Mouse (Mus musculus): ENCODE measurements around the gene Obscn.
"Not testable (repeated sequence)": the region's sequence is repeated elsewhere in the genome, so short reads cannot be mapped to it uniquely, and the experiment has no call there.

The Obscn gene

GRCm38 (mm10) chr11:58959921-58960465 lies 176.2 kb downstream of the Obscn start:
- DNase-seq (ENCODE audit: low spot score) = peak; percentile 83

- no peak for DNase-seq (ENCODE audit: low spot score)
Measured at GRCm38 (mm10) chr11:58959186-58959825, 176.9 kb downstream of the Obscn start.

- no peak for DNase-seq (ENCODE audit: low spot score)
Measured at GRCm38 (mm10) chr11:58958536-58958935, 177.7 kb downstream of the Obscn start.

GRCm38 (mm10) chr11:58957226-58957914 lies 178.8 kb downstream of the Obscn start:
- DNase-seq (ENCODE audit: low spot score) = no peak

GRCm38 (mm10) chr11:58955868-58956257 lies 180.3 kb downstream of the Obscn start:
- DNase-seq (ENCODE audit: low spot score) = no peak

GRCm38 (mm10) chr11:58955143-58955867 lies 180.9 kb downstream of the Obscn start:
- peak; percentile 54 for DNase-seq (ENCODE audit: low spot score)

- DNase-seq (ENCODE audit: low spot score) = peak; percentile 99
Measured at GRCm38 (mm10) chr11:58954420-58955142, 181.6 kb downstream of the Obscn start, which contains the start of the genes Hist3h2a and Trim17. Hist3h2a (plus strand) TSS chr11:58954685. Trim17 (plus strand) TSS chr11:58954685.

GRCm38 (mm10) chr11:58954170-58954419 lies 182.1 kb downstream of the Obscn start:
- DNase-seq (ENCODE audit: low spot score) = not testable (repeated sequence)

- peak; percentile 54 for DNase-seq (ENCODE audit: low spot score)
Measured at GRCm38 (mm10) chr11:58953351-58954169, 182.6 kb downstream of the Obscn start.

GRCm38 (mm10) chr11:58951210-58951609 lies 185.0 kb downstream of the Obscn start:
- DNase-seq (ENCODE audit: low spot score) = no peak

- DNase-seq (ENCODE audit: low spot score) = peak; percentile 79
Measured at GRCm38 (mm10) chr11:58949480-58950431, 186.4 kb downstream of the Obscn start.

- DNase-seq (ENCODE audit: low spot score) = peak; percentile 94
Measured at GRCm38 (mm10) chr11:58948542-58949479, 187.4 kb downstream of the Obscn start, which contains the start of gene Hist3h2ba. Hist3h2ba (plus strand) TSS chr11:58948920.

- no peak for DNase-seq (ENCODE audit: low spot score)
Measured at GRCm38 (mm10) chr11:58947798-58948528, 188.2 kb downstream of the Obscn start.

GRCm38 (mm10) chr11:58947306-58947705 lies 188.9 kb downstream of the Obscn start:
- DNase-seq (ENCODE audit: low spot score) = no peak
